Mouse (Mus musculus) urinary bladder, postnatal 0 days (tissue): Measurements from ENCODE around the gene Olfr533. TPM values are rescaled to one million over a fixed set of nuclear protein-coding genes. Genes with fewer than 3 reads are reported as not detected.

Experiments used
- polyA plus RNA-seq: library from polyadenylated mRNA; unstranded; fragments of >200 nt; fragmentation: Nextera tagmentation; extraction: Ambion mirVana; gene quantifications from 2 replicates; pipeline ENCODE4 v1.2.1, GENCODE M21; 2015

Gene Olfr533
- not detected in 2 replicates for polyA plus RNA-seq

DNA sequence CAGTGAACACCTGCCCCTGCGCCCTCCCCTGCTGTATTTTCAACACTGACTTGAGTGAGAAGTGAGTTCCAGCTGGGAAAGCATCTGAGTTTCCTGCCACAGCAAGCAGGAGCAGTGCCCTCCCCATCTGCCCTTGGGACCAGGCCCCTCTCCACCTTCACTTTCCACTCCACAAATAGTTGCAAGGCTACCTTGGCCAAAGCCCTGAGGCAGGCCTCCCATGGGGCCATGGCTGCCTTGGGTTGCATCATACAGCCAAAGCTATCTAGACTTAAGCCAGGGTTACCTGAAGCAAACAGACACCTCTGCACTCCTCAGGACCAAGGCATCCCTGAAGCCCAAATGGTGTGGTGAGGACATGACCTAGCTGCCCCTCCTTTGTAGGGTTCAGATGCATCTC lies at the start of gene Olfr533:
Gene Olfr533, plus strand, starts transcription at position 301 of the 400 bp plus-strand sequence.

GRCm38 (mm10) chr7:140421539-140421938 lies 41.6 kb upstream of the Olfr533 start, which contains the start of gene Olfr532:
Gene Olfr532 (minus strand): TSS chr7:140421639.

DNA sequence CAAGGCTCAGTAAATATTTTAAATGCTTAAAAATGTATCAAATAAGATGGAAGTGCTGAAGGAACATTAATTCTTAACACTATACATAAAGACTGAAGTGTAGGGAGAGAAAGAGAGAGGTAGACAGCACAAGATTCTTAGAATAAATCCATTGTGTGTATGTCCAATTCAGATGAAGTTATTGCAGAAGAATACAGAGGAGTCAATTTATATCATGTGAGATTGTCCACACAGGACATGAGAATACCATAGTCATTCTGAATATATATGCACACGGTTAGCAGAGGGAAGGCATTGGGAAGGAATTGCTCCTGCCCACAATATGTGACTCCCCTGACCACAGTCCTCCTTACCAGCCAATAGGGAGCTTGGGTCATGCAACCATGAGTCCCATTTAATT lies 20.7 kb downstream of the Olfr533 start, which contains the start of gene Olfr535:
Gene Olfr535, plus strand, starts transcription at position 301 of the 400 bp plus-strand sequence.

DNA sequence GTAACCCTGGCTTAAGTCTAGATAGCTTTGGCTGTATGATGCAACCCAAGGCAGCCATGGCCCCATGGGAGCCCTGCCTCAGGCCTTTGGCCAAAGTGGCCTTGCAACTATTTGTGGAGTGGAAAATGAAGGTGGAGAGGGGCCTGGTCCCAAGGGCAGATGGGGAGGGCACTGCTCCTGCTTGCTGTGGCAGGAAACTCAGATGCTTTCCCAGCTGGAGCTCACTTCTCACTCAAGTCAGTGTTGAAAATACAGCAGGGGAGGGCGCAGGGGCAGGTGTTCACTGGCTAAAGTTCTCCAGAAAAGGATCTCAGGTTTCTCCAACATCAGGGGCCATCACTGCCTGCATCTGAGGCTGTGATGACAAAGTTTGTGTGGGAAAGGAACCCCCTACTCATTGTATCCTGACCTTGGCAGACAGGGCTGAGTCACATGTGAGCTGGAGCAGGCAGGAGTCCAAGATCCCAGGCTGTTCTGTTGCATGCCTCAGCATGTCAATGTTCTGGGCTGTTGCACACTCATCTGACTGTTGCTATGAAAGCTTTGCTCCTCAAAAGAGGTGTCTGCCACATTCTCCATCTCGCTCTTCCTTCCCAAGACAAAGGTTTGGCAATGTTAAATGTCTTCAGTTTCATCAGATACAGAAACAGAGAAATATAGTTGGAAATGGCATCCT lies 44.3 kb downstream of the Olfr533 start, which contains the start of gene Olfr536:
Gene Olfr536, minus strand, starts transcription at position 51 of the 676 bp plus-strand sequence.

Other genes starting within 250 kb of the Olfr533 start
- gene Cd163l1, start 245.1 kb upstream of the Olfr533 start, polyA plus RNA-seq, result not detected in 2 replicates
- not detected in 2 replicates for gene 5830411N06Rik, start 216.1 kb upstream of the Olfr533 start, polyA plus RNA-seq
- gene Olfr525, start 142.5 kb upstream of the Olfr533 start, polyA plus RNA-seq, result not detected in 2 replicates
- not detected in 2 replicates for gene Olfr527, start 129.4 kb upstream of the Olfr533 start, polyA plus RNA-seq
- gene Olfr60, start 101.7 kb upstream of the Olfr533 start, polyA plus RNA-seq, result not detected in 2 replicates
- not detected in 2 replicates for gene Olfr530, start 87.0 kb upstream of the Olfr533 start, polyA plus RNA-seq
- not detected in 2 replicates for gene Olfr531, start 60.5 kb upstream of the Olfr533 start, polyA plus RNA-seq
- not detected in 2 replicates for gene Olfr532, start 41.7 kb upstream of the Olfr533 start, polyA plus RNA-seq
- gene Olfr535, start 20.8 kb downstream of the Olfr533 start, polyA plus RNA-seq, result not detected in 2 replicates
- gene Olfr536, start 44.0 kb downstream of the Olfr533 start, polyA plus RNA-seq, result not detected in 2 replicates
- not detected in 2 replicates for gene Olfr538, start 104.5 kb downstream of the Olfr533 start, polyA plus RNA-seq
- not detected in 2 replicates for gene Olfr46, start 137.9 kb downstream of the Olfr533 start, polyA plus RNA-seq
- gene Olfr61, start 165.6 kb downstream of the Olfr533 start, polyA plus RNA-seq, result not detected in 2 replicates
- gene Olfr53, start 183.1 kb downstream of the Olfr533 start, polyA plus RNA-seq, result not detected in 2 replicates
- not detected in 2 replicates for gene Olfr539, start 196.6 kb downstream of the Olfr533 start, polyA plus RNA-seq
- not detected in 2 replicates for gene Olfr45, start 218.6 kb downstream of the Olfr533 start, polyA plus RNA-seq
- gene Olfr541, start 233.9 kb downstream of the Olfr533 start, polyA plus RNA-seq, result not detected in 2 replicates